Mouse (Mus musculus) olfactory bulb, adult 2 months (tissue): ENCODE measurements around the gene Top2a. TPM values are rescaled to one million over a fixed set of nuclear protein-coding genes. Genes with fewer than 3 reads are reported as not detected.

ENCODE experiments used
- H3K27ac ChIP-seq: fragments of 200-500 bp; 2 replicates; pipeline ENCODE4 v1.5.1; 2012; ENCODE audit warnings: low read depth, low read length; ENCODE audit not compliant: insufficient read depth
- H3K4me1 ChIP-seq: fragments of 200-500 bp; 2 replicates; pipeline ENCODE4 v1.6.1; 2012; ENCODE audit warnings: low read length; ENCODE audit not compliant: control insufficient read depth, insufficient read depth
- H3K4me3 ChIP-seq: fragments of 200-500 bp; 2 replicates; pipeline ENCODE4 v1.5.1; 2012; ENCODE audit warnings: mild to moderate bottlenecking, low read depth, low read length, moderate library complexity; ENCODE audit not compliant: insufficient read depth
- CTCF ChIP-seq: fragments of 200-500 bp; IDR thresholded peaks from 2 replicates; pipeline ENCODE4 v1.5.1; 2012; ENCODE audit warnings: low read depth, mild to moderate bottlenecking, low read length, moderate library complexity; ENCODE audit not compliant: insufficient read depth
- POLR2A ChIP-seq: fragments of 200-500 bp; IDR thresholded peaks from 2 replicates; pipeline ENCODE4 v1.6.1; 2012; ENCODE audit warnings: mild to moderate bottlenecking, low read depth, low read length, moderate library complexity; ENCODE audit not compliant: insufficient read depth
- WGBS: fragments of 180-500 bp; shearing (Covaris S2); methylation state at CpG from one replicate; pipeline ENCODE4 v1.1.7; 2018; 5-methylcytosine and 5-hydroxymethylcytosine counted together
- polyA plus RNA-seq: library from polyadenylated mRNA; stranded (reverse); fragments of >200 nt; gene quantifications from 2 replicates; pipeline ENCODE4 v1.2.4, GENCODE M21; 2012; ENCODE audit warnings: low replicate concordance; ENCODE audit not compliant: missing spikeins, insufficient read depth, insufficient read length

Top2a gene
- polyA plus RNA-seq, 1 experiment = 288 TPM

- H3K4me3 ChIP-seq = no peak overlapping the region
- no peak overlapping the region for H3K27ac ChIP-seq
- TF ChIP-seq CTCF (no peak), POLR2A (no peak)
- 85% methylated on average over 3 of the region's 3 CpGs for WGBS
- peaks cover 16% of the 10 kb centered on the region for H3K4me1 ChIP-seq
Measured at GRCm38 (mm10) chr11:99060435-99060834, 36.4 kb upstream of the Top2a start.

DNA sequence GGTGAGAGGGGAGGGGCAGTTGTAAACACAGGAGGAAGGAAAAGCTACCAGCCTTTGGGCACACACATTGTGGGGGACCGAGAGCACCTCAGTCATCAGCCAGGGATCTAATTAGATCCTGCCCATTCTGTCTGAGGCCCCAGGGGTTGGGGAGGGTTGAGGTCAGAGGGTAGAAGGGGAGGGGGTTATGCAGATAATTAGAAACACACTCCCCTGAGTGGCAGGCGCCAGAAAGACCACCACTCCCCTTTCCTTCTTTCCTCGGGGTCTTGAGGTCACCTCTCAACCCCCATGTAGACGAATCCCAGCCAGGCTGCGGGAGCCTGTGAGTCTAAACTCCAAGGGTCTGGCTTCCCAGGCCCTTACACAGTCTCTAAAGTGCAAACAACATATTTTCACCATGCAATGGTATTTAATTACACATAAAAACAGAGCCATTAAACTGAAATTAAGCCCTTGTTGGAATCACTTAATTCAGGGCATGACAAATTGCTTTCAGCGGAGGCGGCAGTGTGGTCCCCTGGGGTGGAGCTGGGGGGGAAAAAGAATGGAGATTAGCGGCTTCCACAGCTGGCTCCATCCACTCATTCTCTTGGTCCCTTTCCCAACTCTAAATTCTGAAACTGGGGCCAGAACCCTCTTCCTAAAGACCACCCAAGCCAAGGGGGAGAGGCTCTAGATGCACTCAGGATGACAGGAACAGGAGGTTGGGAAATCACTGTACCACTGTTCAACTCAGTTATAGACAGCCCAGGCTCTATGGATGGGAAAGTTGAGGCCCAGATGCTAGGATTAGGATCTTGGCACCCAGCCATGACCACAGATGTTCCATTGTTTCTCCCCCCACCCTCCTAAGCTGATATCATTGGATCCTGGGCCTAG lies 31.8 kb upstream of the Top2a start:
- WGBS = 19% methylated on average over 8 of the region's 8 CpGs
- Histone ChIP-seq H3K4me3 (no peak overlapping the region), H3K4me1 (peaks cover 27% of the 10 kb centered on the region), H3K27ac (no peak overlapping the region)
- TF ChIP-seq POLR2A = no peak
- TF ChIP-seq CTCF = no peak

GRCm38 (mm10) chr11:99055143-99055542 lies 31.2 kb upstream of the Top2a start:
- H3K4me1 ChIP-seq = peaks cover 24% of the 10 kb centered on the region
- TF ChIP-seq POLR2A (no peak), CTCF (no peak)
- no peak overlapping the region for H3K4me3 ChIP-seq
- WGBS = 69% methylated on average over 4 of the region's 4 CpGs
- no peak overlapping the region for H3K27ac ChIP-seq

- Histone ChIP-seq H3K4me1 (peaks cover 10% of the 10 kb centered on the region), H3K27ac (no peak overlapping the region), H3K4me3 (no peak overlapping the region)
- 71% methylated on average over 2 of the region's 2 CpGs for WGBS
- TF ChIP-seq POLR2A (no peak), CTCF (no peak)
Measured at GRCm38 (mm10) chr11:99047643-99048042, 23.7 kb upstream of the Top2a start.

GRCm38 (mm10) chr11:99047120-99047519 lies 23.1 kb upstream of the Top2a start:
- 55% methylated on average over 5 of the region's 5 CpGs for WGBS

GRCm38 (mm10) chr11:99045159-99045889 lies 21.3 kb upstream of the Top2a start:
- H3K27ac ChIP-seq = no peak overlapping the region
- no peak overlapping the region for H3K4me3 ChIP-seq
- 88% methylated on average over 12 of the region's 12 CpGs for WGBS
- no peak for TF ChIP-seq CTCF
- TF ChIP-seq POLR2A = no peak
- H3K4me1 ChIP-seq = peaks cover 25% of the 10 kb centered on the region

More at GRCm38 (mm10) chr11:99047120-99047519, 23.1 kb upstream of the Top2a start:
- H3K4me3 ChIP-seq = no peak overlapping the region
- H3K4me1 ChIP-seq = peaks cover 10% of the 10 kb centered on the region
- no peak overlapping the region for H3K27ac ChIP-seq
- no peak for TF ChIP-seq CTCF

GRCm38 (mm10) chr11:99044306-99044705 lies 20.3 kb upstream of the Top2a start:
- peaks cover 29% of the 10 kb centered on the region for H3K4me1 ChIP-seq
- no peak overlapping the region for H3K27ac ChIP-seq
- 98% methylated on average over 5 of the region's 5 CpGs for WGBS
- TF ChIP-seq POLR2A = no peak
- no peak for TF ChIP-seq CTCF
- H3K4me3 ChIP-seq = no peak overlapping the region

DNA sequence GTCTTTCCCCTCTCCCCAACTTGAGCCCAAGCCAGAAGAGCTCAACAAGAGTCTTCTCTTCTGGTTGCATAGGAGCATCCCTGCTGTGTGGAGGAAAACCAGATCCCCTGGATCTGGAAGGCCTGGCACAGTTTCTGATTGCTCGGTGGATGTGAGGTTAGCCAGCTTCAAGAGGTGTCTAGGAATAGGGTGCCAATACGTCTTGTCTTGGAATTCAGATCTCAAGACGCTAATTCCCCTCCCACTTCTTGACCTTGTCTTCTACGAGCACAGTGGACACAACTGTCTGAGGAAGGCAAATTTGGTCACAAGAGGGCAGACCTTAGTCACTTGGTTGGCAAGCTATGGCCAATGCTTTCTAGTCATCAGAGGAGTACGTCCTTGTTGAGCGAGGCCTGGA lies 19.6 kb upstream of the Top2a start:
- no peak overlapping the region for H3K27ac ChIP-seq
- no peak for TF ChIP-seq POLR2A
- no peak for TF ChIP-seq CTCF
- peaks cover 29% of the 10 kb centered on the region for H3K4me1 ChIP-seq
- 82% methylated on average over 6 of the region's 6 CpGs for WGBS
- no peak overlapping the region for H3K4me3 ChIP-seq

DNA sequence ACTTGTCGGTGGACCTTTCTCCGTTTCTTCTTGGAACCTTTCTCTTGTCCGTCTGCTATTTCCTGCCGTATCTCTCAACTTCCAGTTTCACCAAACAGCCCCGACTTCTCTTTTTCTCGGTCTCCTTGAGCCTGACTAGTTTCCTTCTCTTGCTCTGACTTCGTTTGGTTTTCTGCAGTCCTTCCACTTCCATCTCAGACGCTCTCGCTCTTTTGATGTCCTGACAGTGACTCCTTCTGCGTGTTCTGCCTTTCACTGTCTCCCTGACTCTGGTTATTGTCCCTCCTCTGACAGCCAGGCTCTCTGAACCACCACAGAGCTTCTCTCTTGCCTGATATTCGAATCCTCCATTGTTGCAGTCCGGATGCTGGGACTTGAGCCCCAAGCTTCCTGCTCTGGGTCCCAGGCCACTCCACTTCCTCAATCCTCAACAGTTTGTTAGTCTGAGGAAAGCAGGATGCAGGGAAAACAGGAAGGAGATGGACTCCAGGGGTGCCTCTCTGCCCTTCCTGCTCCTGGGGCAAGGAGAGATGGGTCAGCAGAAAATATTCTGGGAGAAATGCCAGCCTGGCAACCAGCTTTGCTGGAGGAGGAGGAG lies 18.9 kb upstream of the Top2a start:
- WGBS = 60% methylated on average over 12 of the region's 12 CpGs
- Histone ChIP-seq H3K4me1 (peaks cover 26% of the 10 kb centered on the region), H3K4me3 (no peak overlapping the region), H3K27ac (no peak overlapping the region)
- TF ChIP-seq POLR2A = no peak
- TF ChIP-seq CTCF = no peak
